Mouse (Mus musculus) megakaryocyte, embryonic 14.5 days (primary cell): ENCODE results near the gene Gpc6. TPM values are rescaled to one million over a fixed set of nuclear protein-coding genes. Genes with fewer than 3 reads are reported as not detected.
A peak's percentile ranks its signal among the peaks of the same experiment; 100 is the strongest.

Experiments used
- H3K27me3 ChIP-seq: replicated peaks from 2 replicates; pipeline ENCODE3; 2012; ENCODE audit warnings: inconsistent platforms
- H3K36me3 ChIP-seq: replicated peaks from 2 replicates; pipeline ENCODE3; 2012; ENCODE audit warnings: low read length, inconsistent platforms, mixed read lengths
- H3K4me1 ChIP-seq: 2 replicates; pipeline ENCODE4 v1.6.1; 2012; ENCODE audit warnings: inconsistent platforms
- H3K4me3 ChIP-seq: replicated peaks from 2 replicates; pipeline ENCODE3; 2012; ENCODE audit warnings: moderate library complexity, mild to moderate bottlenecking, inconsistent platforms
- H3K9me3 ChIP-seq: 2 replicates; pipeline ENCODE4 v1.6.1; 2012; ENCODE audit warnings: inconsistent platforms
- FLI1 ChIP-seq: IDR thresholded peaks from 2 replicates; pipeline ENCODE4 v1.6.1; 2012; ENCODE audit warnings: low read length, inconsistent platforms, mixed read lengths
- GATA1 ChIP-seq: IDR thresholded peaks from 3 replicates; pipeline ENCODE4 v1.6.1; 2012; ENCODE audit warnings: mixed read lengths, low read length, inconsistent platforms, borderline replicate concordance
- polyA plus RNA-seq: library from polyadenylated mRNA; stranded (reverse); fragments of >175 nt; gene quantifications from 2 replicates; pipeline ENCODE4 v1.2.3, GENCODE M21; 2012; ENCODE audit warnings: low replicate concordance; ENCODE audit not compliant: insufficient read depth

The Gpc6 gene
- polyA plus RNA-seq, 1 experiment = not detected

- H3K36me3 ChIP-seq = no peaks in the 10 kb centered on the region
- no peak overlapping the region for H3K4me3 ChIP-seq
- no peaks in the 10 kb centered on the region for H3K4me1 ChIP-seq
- no peak for TF ChIP-seq GATA1
- TF ChIP-seq FLI1 = no peak
- peaks cover 34% of the 10 kb centered on the region for H3K9me3 ChIP-seq
- no peaks in the 10 kb centered on the region for H3K27me3 ChIP-seq
Observed at GRCm38 (mm10) chr14:117767861-117768260, 842.7 kb downstream of the Gpc6 start.

- Histone ChIP-seq H3K27me3 (no peaks in the 10 kb centered on the region), H3K9me3 (peaks cover 31% of the 10 kb centered on the region), H3K36me3 (no peaks in the 10 kb centered on the region), H3K4me3 (no peak overlapping the region), H3K4me1 (no peaks in the 10 kb centered on the region)
- TF ChIP-seq GATA1 (no peak), FLI1 (no peak)
Observed at GRCm38 (mm10) chr14:117768697-117769096, 843.6 kb downstream of the Gpc6 start.

- no peaks in the 10 kb centered on the region for H3K4me1 ChIP-seq
- no peaks in the 10 kb centered on the region for H3K36me3 ChIP-seq
- peaks cover 49% of the 10 kb centered on the region for H3K9me3 ChIP-seq
- no peaks in the 10 kb centered on the region for H3K27me3 ChIP-seq
- TF ChIP-seq GATA1 (no peak), FLI1 (no peak)
- H3K4me3 ChIP-seq = no peak overlapping the region
Observed at GRCm38 (mm10) chr14:117773373-117773772, 848.3 kb downstream of the Gpc6 start.

GRCm38 (mm10) chr14:117777866-117778500 lies 852.9 kb downstream of the Gpc6 start:
- no peak overlapping the region for H3K4me3 ChIP-seq
- H3K27me3 ChIP-seq = no peaks in the 10 kb centered on the region
- H3K36me3 ChIP-seq = no peaks in the 10 kb centered on the region
- H3K9me3 ChIP-seq = peaks cover 37% of the 10 kb centered on the region
- no peaks in the 10 kb centered on the region for H3K4me1 ChIP-seq
- TF ChIP-seq FLI1 (no peak), GATA1 (no peak)

GRCm38 (mm10) chr14:117778538-117779413 lies 853.7 kb downstream of the Gpc6 start:
- peaks cover 35% of the 10 kb centered on the region for H3K9me3 ChIP-seq

GRCm38 (mm10) chr14:117781724-117782123 lies 856.6 kb downstream of the Gpc6 start:
- Histone ChIP-seq H3K4me3 (no peak overlapping the region), H3K36me3 (no peaks in the 10 kb centered on the region), H3K4me1 (no peaks in the 10 kb centered on the region), H3K9me3 (peaks cover 43% of the 10 kb centered on the region), H3K27me3 (no peaks in the 10 kb centered on the region)
- TF ChIP-seq GATA1 = no peak
- TF ChIP-seq FLI1 = no peak

More at GRCm38 (mm10) chr14:117778538-117779413, 853.7 kb downstream of the Gpc6 start:
- no peak for TF ChIP-seq GATA1
- no peak for TF ChIP-seq FLI1
- H3K4me1 ChIP-seq = no peaks in the 10 kb centered on the region
- no peaks in the 10 kb centered on the region for H3K36me3 ChIP-seq
- H3K27me3 ChIP-seq = no peaks in the 10 kb centered on the region
- no peak overlapping the region for H3K4me3 ChIP-seq

- no peak overlapping the region for H3K4me3 ChIP-seq
- H3K9me3 ChIP-seq = peaks cover 43% of the 10 kb centered on the region
- no peaks in the 10 kb centered on the region for H3K27me3 ChIP-seq
- H3K36me3 ChIP-seq = no peaks in the 10 kb centered on the region
- H3K4me1 ChIP-seq = no peaks in the 10 kb centered on the region
- TF ChIP-seq GATA1 (no peak), FLI1 (no peak)
Observed at GRCm38 (mm10) chr14:117783671-117784262, 858.7 kb downstream of the Gpc6 start.

GRCm38 (mm10) chr14:117784960-117785359 lies 859.8 kb downstream of the Gpc6 start:
- TF ChIP-seq GATA1 (no peak), FLI1 (no peak)
- Histone ChIP-seq H3K4me3 (no peak overlapping the region), H3K4me1 (no peaks in the 10 kb centered on the region), H3K27me3 (no peaks in the 10 kb centered on the region), H3K9me3 (peaks cover 47% of the 10 kb centered on the region), H3K36me3 (no peaks in the 10 kb centered on the region)

GRCm38 (mm10) chr14:117785507-117786085 lies 860.5 kb downstream of the Gpc6 start:
- Histone ChIP-seq H3K36me3 (no peaks in the 10 kb centered on the region), H3K4me3 (peak overlapping the region; percentile 21), H3K9me3 (peaks cover 47% of the 10 kb centered on the region), H3K27me3 (no peaks in the 10 kb centered on the region), H3K4me1 (no peaks in the 10 kb centered on the region)
- TF ChIP-seq FLI1 (no peak), GATA1 (no peak)
